Mouse (Mus musculus): ENCODE measurements at regions not wholly inside any gene's neighbourhood (a gene's known extent, or its start where the extent isn't known, plus 50 kb on each side); places are given as distances from the start of the nearest gene placed in this dataset.
"Not testable (repeated sequence)": the region's sequence is repeated elsewhere in the genome, so short reads cannot be mapped to it uniquely, and the experiment has no call there.

DNA sequence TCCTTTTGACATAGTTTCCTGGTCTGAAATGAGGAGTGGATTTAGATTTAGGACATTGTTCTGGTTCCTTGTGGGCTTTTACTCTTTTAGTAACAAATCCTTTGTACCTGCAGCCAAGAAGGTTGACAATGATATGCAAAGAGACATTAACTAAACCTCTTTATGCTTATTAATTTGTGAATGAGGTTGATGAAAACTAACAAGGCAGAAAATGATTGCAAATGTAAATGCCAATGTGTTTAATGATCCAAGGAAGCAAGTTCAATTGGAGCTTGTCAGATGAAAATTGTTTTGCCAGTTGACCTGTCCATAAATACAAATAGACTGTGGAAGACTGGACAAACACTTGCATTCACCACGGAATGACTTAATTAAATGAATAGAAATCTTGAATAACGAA, 751.6 kb downstream of the Kcna4 start:
- no peaks in the 10 kb centered on the region for H3K36me3 ChIP-seq (ENCODE audit: poor library complexity, severe bottlenecking)
- H3K9me3 ChIP-seq (replicated peaks) = 0 out of 2 replicates have a peak, but pooled peaks cover 6% of the 10 kb centered on the region
- no peak overlapping the region for H3K4me3 ChIP-seq
- H3K27me3 ChIP-seq = no peaks in the 10 kb centered on the region
- H3K9ac ChIP-seq = no peak overlapping the region
- H3K4me1 ChIP-seq = no peaks in the 10 kb centered on the region
- no peak overlapping the region for H3K27ac ChIP-seq
- 63% methylated on average over 2 of the region's 2 CpGs for whole genome bisulfite sequencing
- H3K4me2 ChIP-seq = no peak overlapping the region
- ATAC-seq = no peak

GRCm38 (mm10) chr2:108044885-108045284, 754.4 kb downstream of the Kcna4 start:
- H3K27ac ChIP-seq = no peak overlapping the region
- no peak for ATAC-seq
- WGBS = 88% methylated on average over 2 of the region's 2 CpGs

DNA sequence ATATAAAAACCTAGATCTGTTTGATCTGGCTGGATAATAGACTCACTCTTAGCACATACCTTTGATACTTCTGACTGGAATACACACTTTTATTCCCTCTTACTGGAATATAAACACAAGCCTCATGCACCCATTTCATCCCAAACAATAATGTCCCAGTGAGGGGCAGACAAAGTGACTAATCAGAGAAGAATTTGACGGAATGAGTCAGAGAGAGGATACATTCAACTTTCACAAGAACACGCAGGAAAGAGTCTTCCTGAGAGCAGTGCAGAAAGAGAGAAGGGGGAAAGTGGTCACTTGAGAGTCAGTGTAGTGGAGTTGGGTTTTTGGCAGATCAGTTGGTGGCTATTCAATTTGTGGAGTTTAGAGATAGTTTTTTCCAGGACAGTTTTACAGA, 755.6 kb downstream of the Kcna4 start:
- Histone ChIP-seq H3K4me1 (no peaks in the 10 kb centered on the region), H3K4me2 (no peak overlapping the region), H3K27ac (no peak overlapping the region), H3K36me3 (ENCODE audit: poor library complexity, severe bottlenecking) (no peaks in the 10 kb centered on the region), H3K4me3 (no peak overlapping the region), H3K27me3 (no peaks in the 10 kb centered on the region), H3K9me3 (replicated peaks) (0 out of 2 replicates have a peak, but pooled peaks cover 6% of the 10 kb centered on the region), H3K9ac (no peak overlapping the region)
- 84% methylated on average over 2 of the region's 2 CpGs for WGBS
- no peak for ATAC-seq

More at GRCm38 (mm10) chr2:108044885-108045284, 754.4 kb downstream of the Kcna4 start:
- Histone ChIP-seq H3K4me3 (no peak overlapping the region), H3K36me3 (ENCODE audit: poor library complexity, severe bottlenecking) (no peaks in the 10 kb centered on the region), H3K4me1 (no peaks in the 10 kb centered on the region), H3K9me3 (replicated peaks) (0 out of 2 replicates have a peak, but pooled peaks cover 6% of the 10 kb centered on the region), H3K9ac (no peak overlapping the region), H3K4me2 (no peak overlapping the region), H3K27me3 (no peaks in the 10 kb centered on the region)

DNA sequence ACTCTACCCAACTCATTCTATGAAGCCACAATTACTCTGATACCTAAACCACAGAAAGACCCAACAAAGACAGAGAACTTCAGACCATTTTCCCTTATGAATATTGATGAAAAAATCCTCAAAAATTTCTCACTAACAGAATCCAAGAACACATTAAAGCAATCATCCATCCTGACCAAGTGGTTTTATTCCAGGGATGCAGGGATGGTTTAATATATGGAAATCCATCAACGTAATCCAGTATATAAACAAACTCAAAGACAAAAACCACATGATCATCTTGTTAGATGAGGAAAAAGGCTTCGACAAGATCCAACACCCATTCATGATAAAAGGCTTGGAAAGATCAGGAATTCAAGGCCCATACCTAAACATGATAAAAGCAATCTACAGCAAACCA, 772.3 kb downstream of the Kcna4 start:
- H3K36me3 ChIP-seq (ENCODE audit: poor library complexity, severe bottlenecking); H3K4me2 ChIP-seq; ATAC-seq; H3K27ac ChIP-seq; H3K4me3 ChIP-seq; H3K9ac ChIP-seq; H3K9me3 ChIP-seq (replicated peaks); H3K27me3 ChIP-seq; H3K4me1 ChIP-seq: not testable (repeated sequence)
- 83% methylated on average over 2 of the region's 2 CpGs for WGBS

DNA sequence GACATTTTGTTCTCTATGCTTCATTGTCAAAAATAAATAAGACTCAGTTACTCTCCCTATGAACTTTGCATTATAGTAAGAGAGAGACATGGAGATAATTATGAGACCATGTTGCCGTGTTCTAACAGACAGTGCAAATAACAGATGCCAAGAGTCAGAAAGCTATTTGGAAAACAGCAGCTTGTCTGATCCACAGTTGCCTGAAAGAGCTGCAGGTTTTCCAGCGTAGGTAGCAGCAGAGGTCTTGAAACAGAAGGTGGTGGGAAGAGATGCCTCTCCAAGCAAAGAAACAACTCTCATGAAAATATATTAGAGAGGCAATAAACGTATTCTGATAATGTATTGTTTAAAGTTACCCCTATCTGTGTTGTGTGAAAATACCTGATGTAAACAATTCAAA, 793.5 kb downstream of the Kcna4 start:
- Histone ChIP-seq H3K27me3 (no peaks in the 10 kb centered on the region), H3K36me3 (ENCODE audit: poor library complexity, severe bottlenecking) (no peaks in the 10 kb centered on the region), H3K4me1 (no peaks in the 10 kb centered on the region), H3K27ac (no peak overlapping the region), H3K9ac (no peak overlapping the region), H3K4me3 (no peak overlapping the region), H3K9me3 (replicated peaks) (no peaks in the 10 kb centered on the region), H3K4me2 (no peak overlapping the region)
- 77% methylated on average over 3 of the region's 3 CpGs for WGBS
- no peak for ATAC-seq

- H3K36me3 ChIP-seq (ENCODE audit: poor library complexity, severe bottlenecking) = no peaks in the 10 kb centered on the region
- H3K4me3 ChIP-seq = no peak overlapping the region
- no peaks in the 10 kb centered on the region for H3K4me1 ChIP-seq
- no peaks in the 10 kb centered on the region for H3K9me3 ChIP-seq (replicated peaks)
- no peaks in the 10 kb centered on the region for H3K27me3 ChIP-seq
- H3K9ac ChIP-seq = no peak overlapping the region
- H3K4me2 ChIP-seq = no peak overlapping the region
- WGBS = 80% methylated on average over 4 of the region's 4 CpGs
- no peak overlapping the region for H3K27ac ChIP-seq
- ATAC-seq = no peak
Measured at GRCm38 (mm10) chr2:108090266-108090665, 799.8 kb downstream of the Kcna4 start.

DNA sequence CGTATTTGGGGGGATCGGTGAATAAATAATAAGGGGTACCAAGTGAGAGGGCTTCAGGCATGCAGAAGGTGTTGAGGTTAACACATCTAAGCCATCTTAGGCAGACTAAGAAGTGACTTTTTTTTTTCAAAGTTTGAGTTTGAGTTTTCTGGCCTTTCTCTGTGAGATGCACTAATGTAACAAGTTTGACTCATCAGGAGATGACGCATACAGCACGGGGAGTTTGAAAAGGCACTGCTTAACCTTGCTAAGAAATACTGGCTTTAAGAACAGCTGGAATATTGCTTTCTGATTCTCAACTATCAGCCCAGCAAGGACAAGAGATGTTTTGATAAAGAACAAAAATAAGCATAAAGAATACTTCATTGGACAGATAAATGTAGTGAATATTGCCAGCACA, 806.6 kb downstream of the Kcna4 start:
- Histone ChIP-seq H3K4me2 (no peak overlapping the region), H3K9ac (no peak overlapping the region), H3K4me3 (no peak overlapping the region), H3K4me1 (no peaks in the 10 kb centered on the region), H3K27ac (no peak overlapping the region), H3K27me3 (no peaks in the 10 kb centered on the region), H3K9me3 (replicated peaks) (no peaks in the 10 kb centered on the region), H3K36me3 (ENCODE audit: poor library complexity, severe bottlenecking) (no peaks in the 10 kb centered on the region)
- WGBS = 89% methylated on average over 4 of the region's 4 CpGs
- no peak for ATAC-seq

- Histone ChIP-seq H3K27ac (no peak overlapping the region), H3K4me3 (no peak overlapping the region), H3K27me3 (no peaks in the 10 kb centered on the region), H3K4me1 (no peaks in the 10 kb centered on the region), H3K36me3 (ENCODE audit: poor library complexity, severe bottlenecking) (no peaks in the 10 kb centered on the region), H3K9ac (no peak overlapping the region), H3K4me2 (no peak overlapping the region), H3K9me3 (replicated peaks) (no peaks in the 10 kb centered on the region)
- no peak for ATAC-seq
Measured at GRCm38 (mm10) chr2:108110140-108110539, 819.7 kb downstream of the Kcna4 start.

- no peak for ATAC-seq
- H3K36me3 ChIP-seq (ENCODE audit: poor library complexity, severe bottlenecking) = no peaks in the 10 kb centered on the region
- H3K9me3 ChIP-seq (replicated peaks) = no peaks in the 10 kb centered on the region
- no peak overlapping the region for H3K4me3 ChIP-seq
- H3K27ac ChIP-seq = no peak overlapping the region
- H3K4me2 ChIP-seq = no peak overlapping the region
- H3K9ac ChIP-seq = no peak overlapping the region
- no peaks in the 10 kb centered on the region for H3K27me3 ChIP-seq
- H3K4me1 ChIP-seq = no peaks in the 10 kb centered on the region
- WGBS = 49% methylated on average over 2 of the region's 2 CpGs
Measured at GRCm38 (mm10) chr2:108145694-108146093, 855.3 kb downstream of the Kcna4 start.

DNA sequence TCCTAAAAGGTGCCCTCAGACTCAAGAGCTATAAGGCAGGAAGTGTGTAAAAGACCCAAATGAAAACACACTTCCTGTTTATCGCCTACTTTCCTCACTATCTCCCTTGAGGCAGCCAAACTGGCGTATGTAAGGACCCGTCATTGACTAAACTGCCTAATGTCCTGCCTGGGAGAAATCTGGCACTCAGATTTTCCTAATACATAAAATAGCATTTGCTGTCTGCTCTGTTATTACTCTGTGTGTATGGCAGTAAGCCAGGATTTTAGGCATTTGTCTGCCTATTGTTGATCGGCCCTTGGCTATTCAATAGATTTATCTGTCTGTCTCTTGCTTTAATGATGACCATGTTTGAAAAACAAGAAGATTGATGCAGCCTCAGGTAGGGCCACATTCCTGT, 857.8 kb downstream of the Kcna4 start:
- H3K4me3 ChIP-seq = no peak overlapping the region
- no peaks in the 10 kb centered on the region for H3K27me3 ChIP-seq
- no peaks in the 10 kb centered on the region for H3K36me3 ChIP-seq (ENCODE audit: poor library complexity, severe bottlenecking)
- WGBS = 74% methylated on average over 4 of the region's 4 CpGs
- no peak overlapping the region for H3K27ac ChIP-seq
- no peak overlapping the region for H3K4me2 ChIP-seq
- no peaks in the 10 kb centered on the region for H3K4me1 ChIP-seq
- H3K9ac ChIP-seq = no peak overlapping the region
- H3K9me3 ChIP-seq (replicated peaks) = no peaks in the 10 kb centered on the region
- no peak for ATAC-seq

DNA sequence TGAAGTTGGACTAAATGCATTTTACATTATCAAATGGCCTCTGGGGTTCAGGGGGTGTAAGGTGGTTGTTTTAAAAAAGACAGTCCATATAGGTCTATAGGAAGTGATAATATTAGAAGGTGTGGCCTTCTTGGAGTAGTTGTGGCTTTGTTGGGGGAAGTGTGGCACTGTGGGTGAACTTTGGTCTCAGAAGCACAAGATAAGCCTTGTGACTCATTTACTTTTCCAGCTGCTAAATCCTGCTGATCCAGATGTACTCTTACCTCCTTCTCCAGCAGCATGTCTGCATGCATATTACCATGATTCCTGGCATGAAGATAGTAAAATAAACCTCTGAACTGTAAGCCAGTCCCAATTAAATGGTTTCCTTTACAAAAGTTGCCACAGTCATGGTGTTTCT, 865.8 kb downstream of the Kcna4 start:
- H3K9ac ChIP-seq = no peak overlapping the region
- H3K9me3 ChIP-seq (replicated peaks) = no peaks in the 10 kb centered on the region
- no peaks in the 10 kb centered on the region for H3K27me3 ChIP-seq
- H3K4me3 ChIP-seq = no peak overlapping the region
- no peaks in the 10 kb centered on the region for H3K36me3 ChIP-seq (ENCODE audit: poor library complexity, severe bottlenecking)
- H3K27ac ChIP-seq = no peak overlapping the region
- no peak overlapping the region for H3K4me2 ChIP-seq
- no peaks in the 10 kb centered on the region for H3K4me1 ChIP-seq
- no peak for ATAC-seq

- no peaks in the 10 kb centered on the region for H3K27me3 ChIP-seq
- no peak for ATAC-seq
- H3K27ac ChIP-seq = no peak overlapping the region
- H3K9me3 ChIP-seq (replicated peaks) = no peaks in the 10 kb centered on the region
- H3K4me2 ChIP-seq = no peak overlapping the region
- no peaks in the 10 kb centered on the region for H3K36me3 ChIP-seq (ENCODE audit: poor library complexity, severe bottlenecking)
- H3K4me3 ChIP-seq = no peak overlapping the region
- no peak overlapping the region for H3K9ac ChIP-seq
- WGBS = 95% methylated on average over 2 of the region's 2 CpGs
- no peaks in the 10 kb centered on the region for H3K4me1 ChIP-seq
Measured at GRCm38 (mm10) chr2:108157731-108158130, 867.3 kb downstream of the Kcna4 start.

- ATAC-seq = no peak
- H3K9ac ChIP-seq = no peak overlapping the region
Measured at GRCm38 (mm10) chr2:108158311-108158710, 867.9 kb downstream of the Kcna4 start.

More at GRCm38 (mm10) chr2:108158311-108158710, 867.9 kb downstream of the Kcna4 start:
- Histone ChIP-seq H3K4me1 (no peaks in the 10 kb centered on the region), H3K4me3 (no peak overlapping the region), H3K4me2 (no peak overlapping the region), H3K9me3 (replicated peaks) (no peaks in the 10 kb centered on the region), H3K36me3 (ENCODE audit: poor library complexity, severe bottlenecking) (no peaks in the 10 kb centered on the region), H3K27me3 (no peaks in the 10 kb centered on the region), H3K27ac (no peak overlapping the region)

All from forebrain, embryonic 13.5 days (tissue).